Mouse (Mus musculus) hindbrain, embryonic 16.5 days (tissue): ENCODE results near the gene Ano1. TPM values are rescaled to one million over a fixed set of nuclear protein-coding genes. Genes with fewer than 3 reads are reported as not detected.

ENCODE experiments used
- ATAC-seq: fragments of 200-750 bp; cut with Nextera tagmentation; 2 replicates; pipeline ENCODE4 v1.8.0; 2017; ENCODE audit warnings: moderate TSS enrichment, moderate library complexity
- H3K27ac ChIP-seq: fragments of 300-500 bp; sonication (generic); 2 replicates; pipeline ENCODE4 v1.5.1; 2014; ENCODE audit warnings: low read depth, mild to moderate bottlenecking, control low read depth, low read length, moderate library complexity
- H3K27me3 ChIP-seq: fragments of 300-500 bp; sonication (generic); replicated peaks from 2 replicates; pipeline ENCODE4 v1.6.1; 2014; ENCODE audit warnings: low read length; ENCODE audit not compliant: control insufficient read depth, insufficient read depth
- H3K36me3 ChIP-seq: fragments of 300-500 bp; sonication (generic); 2 replicates; pipeline ENCODE4 v1.6.1; 2014; ENCODE audit warnings: mild to moderate bottlenecking, low read length, moderate library complexity, mixed read lengths; ENCODE audit not compliant: control insufficient read depth, insufficient read depth
- H3K4me1 ChIP-seq: fragments of 300-500 bp; sonication (generic); 2 replicates; pipeline ENCODE4 v1.6.1; 2014; ENCODE audit warnings: low read depth, low read length; ENCODE audit not compliant: control insufficient read depth, insufficient read depth
- H3K4me2 ChIP-seq: fragments of 300-500 bp; sonication (generic); 2 replicates; pipeline ENCODE4 v1.6.1; 2014; ENCODE audit warnings: mild to moderate bottlenecking, low read length, control low read depth, moderate library complexity
- H3K4me3 ChIP-seq: fragments of 300-500 bp; sonication (generic); 2 replicates; pipeline ENCODE4 v1.5.1; 2014; ENCODE audit warnings: mild to moderate bottlenecking, low read length, control low read depth, moderate library complexity
- H3K9ac ChIP-seq: fragments of 300-500 bp; sonication (generic); 2 replicates; pipeline ENCODE4 v1.6.1; 2014; ENCODE audit warnings: low read depth, mild to moderate bottlenecking, control low read depth, low read length, moderate library complexity
- H3K9me3 ChIP-seq: fragments of 300-500 bp; sonication (generic); 2 replicates; pipeline ENCODE4 v1.6.1; 2014; ENCODE audit warnings: mild to moderate bottlenecking, low read length, moderate library complexity; ENCODE audit not compliant: control insufficient read depth
- WGBS: fragments of 180-500 bp; shearing (Covaris S2); extraction: QIAGEN DNeasy Blood & Tissue Kit; methylation state at CpG from one replicate; pipeline ENCODE4 v1.1.7; 2014; 5-methylcytosine and 5-hydroxymethylcytosine counted together
- polyA plus RNA-seq: library from polyadenylated mRNA; unstranded; fragments of >200 nt; fragmentation: Nextera tagmentation; extraction: Ambion mirVana; gene quantifications from 2 replicates; pipeline ENCODE4 v1.2.1, GENCODE M21; 2015

Ano1 gene
- polyA plus RNA-seq, 1 experiment from 2014 or later = 5.2 TPM

DNA sequence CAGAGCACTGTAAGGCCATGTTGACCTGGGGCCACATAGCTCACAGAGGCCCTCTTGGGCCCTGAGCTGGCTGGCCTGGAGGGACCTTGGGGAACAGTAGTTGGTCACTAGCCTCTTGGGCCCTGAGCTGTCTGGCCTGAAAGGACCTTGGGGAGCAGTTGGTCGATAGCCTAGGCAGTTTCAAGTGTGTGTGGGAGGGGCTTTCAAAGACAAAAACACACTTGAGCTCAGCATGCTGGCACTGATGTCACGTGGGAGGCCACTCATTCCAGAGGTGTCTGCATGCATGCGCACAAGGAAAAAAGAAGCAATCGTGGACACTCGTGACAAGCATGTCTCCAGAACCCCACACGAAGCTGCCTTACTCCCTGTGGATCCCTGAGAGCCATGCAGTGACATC is 136.4 kb downstream of the Ano1 start:
- Histone ChIP-seq H3K27ac (no peak overlapping the region), H3K9me3 (no peaks in the 10 kb centered on the region), H3K9ac (no peak overlapping the region), H3K4me3 (no peak overlapping the region), H3K4me1 (no peaks in the 10 kb centered on the region), H3K36me3 (no peaks in the 10 kb centered on the region), H3K4me2 (no peak overlapping the region), H3K27me3 (no peaks in the 10 kb centered on the region)
- WGBS = 86% methylated on average over 6 of the region's 6 CpGs
- ATAC-seq = no peak

DNA sequence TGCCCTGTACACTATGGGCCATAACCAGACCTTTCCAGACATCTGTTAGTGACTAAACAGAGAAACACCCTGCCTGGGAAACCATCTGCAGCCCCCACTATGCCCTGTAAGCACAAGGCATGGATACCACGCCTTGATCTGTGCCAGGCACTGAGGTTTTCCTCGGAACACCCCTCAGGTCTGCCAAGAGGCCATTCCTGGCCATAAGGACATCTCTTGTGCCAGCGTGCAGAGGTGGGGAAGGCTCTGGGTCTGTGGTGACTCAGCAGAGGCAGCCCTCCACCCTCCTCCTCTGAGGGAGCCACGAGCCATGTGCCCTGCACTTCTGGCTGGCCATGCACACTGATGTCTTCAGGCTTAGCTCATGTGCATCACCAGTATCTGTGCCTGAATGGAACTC is 138.9 kb downstream of the Ano1 start:
- no peak overlapping the region for H3K9ac ChIP-seq
- H3K4me1 ChIP-seq = no peaks in the 10 kb centered on the region
- no peaks in the 10 kb centered on the region for H3K36me3 ChIP-seq
- H3K27ac ChIP-seq = no peak overlapping the region
- no peak overlapping the region for H3K4me2 ChIP-seq
- no peaks in the 10 kb centered on the region for H3K27me3 ChIP-seq
- no peak overlapping the region for H3K4me3 ChIP-seq
- H3K9me3 ChIP-seq = no peaks in the 10 kb centered on the region
- 80% methylated on average over 4 of the region's 4 CpGs for WGBS
- peak; percentile 40; the same call in 1 of the 2 replicates for ATAC-seq

DNA sequence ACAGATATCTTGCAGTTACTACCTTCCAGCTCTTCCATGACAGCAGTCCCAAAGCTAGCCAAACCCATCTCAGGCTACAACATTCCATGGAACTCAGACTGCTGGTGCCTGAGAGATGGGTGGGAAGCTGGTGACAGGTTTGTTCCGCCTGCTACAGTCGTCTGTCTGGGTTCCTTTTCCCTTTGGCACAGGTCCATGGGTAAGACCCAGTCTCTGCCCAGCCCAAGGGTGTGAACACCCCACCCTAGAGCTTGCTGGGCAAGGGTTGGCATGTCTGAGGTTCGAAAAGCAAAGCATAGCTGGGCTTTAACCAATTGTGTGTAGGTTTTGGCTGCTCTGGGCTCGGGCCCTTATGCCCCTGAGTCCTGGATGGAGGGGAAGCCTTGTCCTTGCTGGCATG is 139.4 kb downstream of the Ano1 start:
- WGBS = 74% methylated on average over 4 of the region's 4 CpGs

DNA sequence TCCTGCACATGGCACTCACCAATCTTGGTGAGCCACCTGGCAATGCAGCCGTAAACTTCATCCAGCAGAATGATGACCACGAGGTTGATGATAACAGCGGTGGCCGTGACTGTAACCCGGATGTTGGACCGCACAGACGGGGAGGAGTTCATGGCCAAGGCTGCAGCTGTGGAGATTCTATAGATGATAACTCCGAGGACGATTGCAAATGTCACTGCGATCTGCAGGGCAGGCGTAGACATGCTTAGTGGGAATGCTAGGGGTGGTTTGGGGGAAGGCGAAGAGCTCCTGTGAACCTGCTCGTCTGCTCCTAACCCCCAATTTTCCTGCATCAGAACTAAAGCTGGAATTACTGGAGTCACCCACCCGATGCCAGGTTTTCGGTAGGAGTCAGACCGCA is 140.2 kb downstream of the Ano1 start:
- Histone ChIP-seq H3K4me1 (no peaks in the 10 kb centered on the region), H3K4me2 (no peak overlapping the region), H3K27me3 (no peaks in the 10 kb centered on the region), H3K36me3 (no peaks in the 10 kb centered on the region), H3K9ac (no peak overlapping the region), H3K27ac (no peak overlapping the region), H3K4me3 (no peak overlapping the region), H3K9me3 (no peaks in the 10 kb centered on the region)
- 95% methylated on average over 16 of the region's 16 CpGs for WGBS
- no peak for ATAC-seq

More for the DNA sequence above, 139.4 kb downstream of the Ano1 start:
- H3K9ac ChIP-seq = no peak overlapping the region
- no peak for ATAC-seq
- no peak overlapping the region for H3K4me2 ChIP-seq
- no peaks in the 10 kb centered on the region for H3K4me1 ChIP-seq
- no peaks in the 10 kb centered on the region for H3K36me3 ChIP-seq
- H3K27me3 ChIP-seq = no peaks in the 10 kb centered on the region
- no peak overlapping the region for H3K4me3 ChIP-seq
- no peak overlapping the region for H3K27ac ChIP-seq
- no peaks in the 10 kb centered on the region for H3K9me3 ChIP-seq

DNA sequence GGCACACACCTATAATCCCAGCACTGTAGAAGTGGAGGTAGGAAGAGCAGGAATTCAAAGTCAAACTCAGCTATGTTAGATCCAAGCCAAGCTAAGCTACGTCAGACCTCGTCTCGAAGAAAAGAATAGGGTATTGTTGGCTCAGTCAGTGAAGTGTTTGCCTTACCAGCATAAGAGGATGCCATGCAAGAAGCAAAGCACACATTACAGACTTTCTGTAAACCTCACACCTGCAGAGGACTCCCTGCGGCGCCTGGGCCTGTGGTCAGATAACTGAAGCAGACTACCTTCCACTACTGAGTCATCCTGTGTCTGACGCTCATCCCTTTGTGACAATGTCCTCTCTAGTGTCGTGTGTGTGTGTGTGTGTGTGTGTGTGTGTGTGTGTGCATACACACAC is 142.2 kb downstream of the Ano1 start:
- no peaks in the 10 kb centered on the region for H3K36me3 ChIP-seq
- no peak overlapping the region for H3K9ac ChIP-seq
- no peaks in the 10 kb centered on the region for H3K4me1 ChIP-seq
- WGBS = 89% methylated on average over 7 of the region's 7 CpGs
- no peak for ATAC-seq
- H3K4me2 ChIP-seq = no peak overlapping the region
- no peaks in the 10 kb centered on the region for H3K27me3 ChIP-seq
- no peaks in the 10 kb centered on the region for H3K9me3 ChIP-seq
- no peak overlapping the region for H3K4me3 ChIP-seq
- no peak overlapping the region for H3K27ac ChIP-seq

DNA sequence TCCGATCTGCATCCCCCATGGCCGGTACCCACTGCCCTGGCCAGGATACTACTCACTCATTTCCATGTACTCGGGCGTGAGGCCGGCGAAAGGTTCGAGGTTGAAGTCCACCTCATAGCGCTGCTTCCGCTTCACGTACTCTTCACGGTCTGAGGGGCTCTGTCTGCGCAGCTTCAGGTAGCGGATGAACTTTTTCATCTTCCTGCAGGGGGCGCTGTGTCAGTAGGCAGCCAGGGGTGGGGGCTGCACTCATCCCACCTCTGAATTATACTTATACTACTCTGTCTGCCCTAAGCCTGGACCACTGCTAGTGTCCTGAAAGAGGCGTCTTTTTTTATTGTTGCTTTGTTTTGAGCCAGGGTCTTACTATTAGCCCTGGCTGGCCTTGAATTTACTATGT is 143.9 kb downstream of the Ano1 start:
- H3K27me3 ChIP-seq = no peaks in the 10 kb centered on the region
- H3K4me2 ChIP-seq = no peak overlapping the region
- no peak for ATAC-seq
- no peak overlapping the region for H3K27ac ChIP-seq
- no peaks in the 10 kb centered on the region for H3K4me1 ChIP-seq
- no peak overlapping the region for H3K9ac ChIP-seq
- H3K9me3 ChIP-seq = no peaks in the 10 kb centered on the region
- H3K4me3 ChIP-seq = no peak overlapping the region
- no peaks in the 10 kb centered on the region for H3K36me3 ChIP-seq
- WGBS = 93% methylated on average over 15 of the region's 15 CpGs

DNA sequence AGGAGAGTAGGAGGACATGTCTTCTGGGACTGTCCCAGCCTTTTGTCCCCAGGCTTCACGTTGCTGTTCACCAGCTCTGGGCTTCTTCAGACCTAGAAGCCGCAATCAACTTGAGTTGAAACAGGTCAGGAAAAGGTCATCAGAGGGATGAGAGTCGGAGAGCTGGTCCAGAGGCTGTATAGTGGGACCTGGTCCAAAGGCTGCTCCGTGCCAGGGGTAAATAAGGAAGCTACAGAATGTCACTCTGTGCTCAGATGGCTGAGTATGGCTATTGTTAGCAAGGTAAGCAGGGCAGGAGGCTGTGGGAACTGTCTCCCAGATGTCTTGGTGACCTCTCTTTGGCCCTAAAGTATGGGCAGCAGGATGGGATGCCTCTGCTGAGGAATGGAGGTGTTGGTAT is 147.0 kb downstream of the Ano1 start:
- 68% methylated on average over 4 of the region's 4 CpGs for WGBS
- no peaks in the 10 kb centered on the region for H3K36me3 ChIP-seq

DNA sequence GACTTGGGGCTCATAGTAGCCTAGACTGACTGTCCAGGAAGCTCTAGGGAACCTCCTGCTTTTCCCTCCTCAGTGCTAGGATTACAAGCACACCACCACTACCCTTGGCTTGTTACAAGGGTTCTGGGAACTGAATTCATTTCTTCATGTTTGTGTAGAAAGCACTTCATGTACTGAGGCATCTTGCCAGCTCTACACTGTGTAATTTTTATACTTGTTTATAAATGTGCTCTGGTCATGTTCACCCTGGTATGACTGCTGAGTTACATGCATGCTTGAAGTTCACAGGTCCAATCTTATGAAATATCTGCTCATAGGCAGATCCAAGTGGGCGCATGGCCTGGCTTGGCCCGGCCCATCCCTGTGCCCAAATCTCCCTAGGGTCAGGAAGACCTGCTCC is 147.5 kb downstream of the Ano1 start:
- no peak overlapping the region for H3K9ac ChIP-seq
- H3K9me3 ChIP-seq = no peaks in the 10 kb centered on the region
- 94% methylated on average over 2 of the region's 2 CpGs for WGBS
- no peaks in the 10 kb centered on the region for H3K36me3 ChIP-seq
- ATAC-seq = no peak
- no peaks in the 10 kb centered on the region for H3K4me1 ChIP-seq
- no peak overlapping the region for H3K4me3 ChIP-seq
- H3K27me3 ChIP-seq = no peaks in the 10 kb centered on the region
- no peak overlapping the region for H3K4me2 ChIP-seq
- no peak overlapping the region for H3K27ac ChIP-seq

More for the DNA sequence above, 147.0 kb downstream of the Ano1 start:
- no peak overlapping the region for H3K4me3 ChIP-seq
- no peak overlapping the region for H3K9ac ChIP-seq
- H3K27ac ChIP-seq = no peak overlapping the region
- H3K4me1 ChIP-seq = no peaks in the 10 kb centered on the region
- H3K4me2 ChIP-seq = no peak overlapping the region
- ATAC-seq = no peak
- no peaks in the 10 kb centered on the region for H3K27me3 ChIP-seq
- H3K9me3 ChIP-seq = no peaks in the 10 kb centered on the region

DNA sequence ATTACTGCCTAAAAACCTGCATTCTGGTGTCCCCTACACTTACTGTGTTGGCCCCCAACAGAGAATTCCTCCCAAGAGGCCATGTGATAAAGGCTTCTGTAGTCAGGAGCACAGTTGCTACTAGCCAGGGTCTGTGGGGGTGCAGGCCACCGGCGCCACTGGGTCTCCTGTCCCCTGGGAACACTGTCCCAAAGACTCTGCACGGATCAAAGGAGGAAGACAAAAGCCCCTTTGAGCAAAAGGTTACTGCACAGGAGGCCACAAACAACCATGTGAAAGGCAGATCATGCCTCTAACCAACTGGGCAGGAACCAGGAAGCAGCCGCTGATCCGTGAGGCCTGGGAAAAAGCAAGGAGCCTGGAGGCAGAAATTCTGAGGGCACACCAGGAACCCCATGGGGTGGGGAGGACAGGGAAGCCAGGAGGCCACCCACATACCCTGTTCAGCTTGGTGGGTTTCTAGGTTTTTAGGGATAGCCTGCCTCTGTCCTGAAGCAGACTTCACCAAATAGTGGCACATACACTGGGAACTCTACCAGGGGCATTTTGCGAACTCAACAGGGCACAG is 151.4 kb downstream of the Ano1 start:
- Histone ChIP-seq H3K4me3 (no peak overlapping the region), H3K36me3 (no peaks in the 10 kb centered on the region), H3K27ac (no peak overlapping the region), H3K4me2 (no peak overlapping the region), H3K27me3 (no peaks in the 10 kb centered on the region), H3K9ac (no peak overlapping the region), H3K9me3 (no peaks in the 10 kb centered on the region), H3K4me1 (no peaks in the 10 kb centered on the region)
- peak; percentile 58; the same call in 1 of the 2 replicates for ATAC-seq
- 24% methylated on average over 6 of the region's 6 CpGs for WGBS

DNA sequence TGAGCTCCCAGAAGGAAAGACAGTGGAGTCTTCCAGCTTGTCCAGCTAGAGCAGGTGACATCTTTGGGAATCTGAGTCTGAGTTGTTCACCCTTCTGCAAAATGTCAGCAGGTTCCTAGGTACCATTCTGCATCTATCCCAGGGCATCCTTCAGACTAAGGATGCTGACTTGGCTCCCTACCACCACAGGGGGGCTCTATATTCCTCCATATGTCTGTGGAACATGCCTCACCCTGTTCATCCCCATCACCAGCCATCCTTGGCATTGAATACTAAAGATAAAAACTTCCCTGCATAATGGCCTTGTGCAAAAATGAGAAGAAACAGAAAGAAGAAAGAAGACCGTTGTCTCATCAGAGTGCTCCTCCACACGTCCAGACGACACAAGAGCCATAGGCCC is 162.3 kb downstream of the Ano1 start:
- H3K4me2 ChIP-seq = no peak overlapping the region
- H3K27me3 ChIP-seq = no peaks in the 10 kb centered on the region
- peak; percentile 66; the same call in 1 of the 2 replicates for ATAC-seq
- WGBS = 73% methylated on average over 3 of the region's 3 CpGs
- H3K4me1 ChIP-seq = no peaks in the 10 kb centered on the region
- no peak overlapping the region for H3K9ac ChIP-seq
- no peaks in the 10 kb centered on the region for H3K9me3 ChIP-seq
- no peak overlapping the region for H3K27ac ChIP-seq
- no peak overlapping the region for H3K4me3 ChIP-seq
- H3K36me3 ChIP-seq = no peaks in the 10 kb centered on the region
